Mouse (Mus musculus): ENCODE data around the gene Adh6a. TPM values are rescaled to one million over a fixed set of nuclear protein-coding genes. Genes with fewer than 3 reads are reported as not detected.

Gene Adh6a
- total and polyA plus RNA-seq, 3 experiments = 1.5 TPM; not detected in 2

- Histone ChIP-seq H3K4me1 (ENCODE audit: control insufficient read depth in 1 of 2, insufficient read depth in 2 of 2, low read length in 2 of 2) (no peaks in the 10 kb centered on the region), H3K9ac (ENCODE audit: control insufficient read depth, low read depth, low read length, poor library complexity, severe bottlenecking) (no peak overlapping the region), H3K27me3 (ENCODE audit: control insufficient read depth in 1 of 2, insufficient read depth in 2 of 2, low read length in 2 of 2) (peaks cover 14 to 20% of the 10 kb centered on the region in 2 experiments), H3K4me3 (ENCODE audit: control insufficient read depth in 1 of 2, insufficient read depth in 1 of 2, low read depth in 2 of 2, low read length in 2 of 2) (no peak overlapping the region), H3K36me3 (ENCODE audit: control insufficient read depth in 1 of 2, insufficient read depth in 2 of 2, low read length in 2 of 2) (no peaks in the 10 kb centered on the region), H3K79me2 (ENCODE audit: control insufficient read depth, insufficient read depth, low read length, poor library complexity) (no peaks in the 10 kb centered on the region), H3K9me3 (replicated peaks; ENCODE audit: insufficient read depth, low read length) (no peaks in the 10 kb centered on the region), H3K27ac (ENCODE audit: control insufficient read depth, low read depth, low read length) (no peak overlapping the region)
- DNase-seq (ENCODE audit: low read depth, low spot score) = no peak
- TF ChIP-seq TAL1 (IDR thresholded peaks at IDR 0.05; ENCODE audit: low read length) (no peak), UBTF (IDR thresholded peaks at IDR 0.05; ENCODE audit: borderline replicate concordance, insufficient read depth, low read depth, low read length) (no peak), NRF1 (IDR thresholded peaks at IDR 0.05; ENCODE audit: insufficient read depth, low read depth, low read length, poor library complexity, severe bottlenecking) (no peak), NELFE (IDR thresholded peaks at IDR 0.05; ENCODE audit: low read depth, low read length) (no peak), BHLHE40 (IDR thresholded peaks at IDR 0.05; ENCODE audit: borderline replicate concordance, low read depth, low read length) (no peak)
These were observed 42.6 kb upstream of the Adh6a start for GRCm38 (mm10) chr3:138270507-138270906.

- Histone ChIP-seq H3K9ac (ENCODE audit: control insufficient read depth, low read depth, low read length, poor library complexity, severe bottlenecking) (no peak overlapping the region), H3K4me1 (ENCODE audit: control insufficient read depth in 1 of 2, insufficient read depth in 2 of 2, low read length in 2 of 2) (no peaks in the 10 kb centered on the region), H3K9me3 (replicated peaks; ENCODE audit: insufficient read depth, low read length) (no peaks in the 10 kb centered on the region), H3K27me3 (ENCODE audit: control insufficient read depth in 1 of 2, insufficient read depth in 2 of 2, low read length in 2 of 2) (peaks cover 11 to 20% of the 10 kb centered on the region in 2 experiments), H3K36me3 (ENCODE audit: control insufficient read depth in 1 of 2, insufficient read depth in 2 of 2, low read length in 2 of 2) (no peaks in the 10 kb centered on the region), H3K79me2 (ENCODE audit: control insufficient read depth, insufficient read depth, low read length, poor library complexity) (no peaks in the 10 kb centered on the region), H3K4me3 (ENCODE audit: control insufficient read depth in 1 of 2, insufficient read depth in 1 of 2, low read depth in 2 of 2, low read length in 2 of 2) (no peak overlapping the region), H3K27ac (ENCODE audit: control insufficient read depth, low read depth, low read length) (no peak overlapping the region)
- TF ChIP-seq MAZ (IDR thresholded peaks at IDR 0.05; ENCODE audit: low read depth, low read length) (no peak), RCOR1 (IDR thresholded peaks at IDR 0.05; ENCODE audit: low read depth, low read length) (no peak), JUND (IDR thresholded peaks at IDR 0.05; ENCODE audit: low read depth, low read length) (no peak), ZNF384 (IDR thresholded peaks at IDR 0.05; ENCODE audit: low read depth, low read length) (no peak), ETS1 (IDR thresholded peaks at IDR 0.05; ENCODE audit: low read depth, low read length) (no peak), MXI1 (IDR thresholded peaks at IDR 0.05; ENCODE audit: low read depth, low read length) (no peak), POLR2A (IDR thresholded peaks at IDR 0.05; ENCODE audit: control insufficient read depth in 1 of 2, insufficient read depth in 1 of 2, low read depth in 1 of 2, low read length in 2 of 2, poor library complexity in 1 of 2) (no peak), BHLHE40 (IDR thresholded peaks at IDR 0.05; ENCODE audit: borderline replicate concordance, low read depth, low read length) (no peak), E2F4 (IDR thresholded peaks at IDR 0.05; ENCODE audit: borderline replicate concordance, low read depth, low read length) (no peak)
- DNase-seq (ENCODE audit: low read depth, low spot score) = no peak
These were observed 41.8 kb upstream of the Adh6a start for GRCm38 (mm10) chr3:138271297-138271696.

GRCm38 (mm10) chr3:138273080-138273479 lies 40.0 kb upstream of the Adh6a start:
- Histone ChIP-seq H3K9ac (ENCODE audit: control insufficient read depth, low read depth, low read length, poor library complexity, severe bottlenecking) (no peak overlapping the region), H3K27ac (ENCODE audit: control insufficient read depth, low read depth, low read length) (no peak overlapping the region), H3K4me1 (ENCODE audit: control insufficient read depth in 1 of 2, insufficient read depth in 2 of 2, low read length in 2 of 2) (no peaks in the 10 kb centered on the region), H3K9me3 (replicated peaks; ENCODE audit: insufficient read depth, low read length) (no peaks in the 10 kb centered on the region), H3K36me3 (ENCODE audit: control insufficient read depth in 1 of 2, insufficient read depth in 2 of 2, low read length in 2 of 2) (no peaks in the 10 kb centered on the region), H3K4me3 (ENCODE audit: control insufficient read depth in 1 of 2, insufficient read depth in 1 of 2, low read depth in 2 of 2, low read length in 2 of 2) (no peak overlapping the region), H3K79me2 (ENCODE audit: control insufficient read depth, insufficient read depth, low read length, poor library complexity) (no peaks in the 10 kb centered on the region), H3K27me3 (ENCODE audit: control insufficient read depth in 1 of 2, insufficient read depth in 2 of 2, low read length in 2 of 2) (peaks cover 11 to 20% of the 10 kb centered on the region in 2 experiments)
- TF ChIP-seq UBTF (IDR thresholded peaks at IDR 0.05; ENCODE audit: borderline replicate concordance, insufficient read depth, low read depth, low read length) (no peak), TAL1 (IDR thresholded peaks at IDR 0.05; ENCODE audit: low read length) (no peak), ZNF384 (IDR thresholded peaks at IDR 0.05; ENCODE audit: low read depth, low read length) (no peak), GABPA (IDR thresholded peaks at IDR 0.05; ENCODE audit: low read depth, low read length) (no peak), CTCF (IDR thresholded peaks at IDR 0.05 in 2 of 3, conservative IDR thresholded peaks at IDR 0.05 in 1 of 3; ENCODE audit: control insufficient read depth in 1 of 3, insufficient read depth in 1 of 3, low read depth in 2 of 3, low read length in 3 of 3, poor library complexity in 1 of 3, severe bottlenecking in 1 of 3) (no peak), BHLHE40 (IDR thresholded peaks at IDR 0.05; ENCODE audit: borderline replicate concordance, low read depth, low read length) (no peak), E2F4 (IDR thresholded peaks at IDR 0.05; ENCODE audit: borderline replicate concordance, low read depth, low read length) (no peak), ELF1 (IDR thresholded peaks at IDR 0.05; ENCODE audit: low read depth, low read length) (no peak), EP300 (IDR thresholded peaks at IDR 0.05; ENCODE audit: low read depth in 1 of 2, low read length in 2 of 2) (no peak), TCF12 (IDR thresholded peaks at IDR 0.05; ENCODE audit: low read depth, low read length) (no peak)
- no peak for DNase-seq (ENCODE audit: low read depth, low spot score)
